In genomic region chr2:104805435-104805834, GRCm38 (mm10) we compare ENCODE assay signal across 20 mouse cellular contexts. TPM values are rescaled to one million over a fixed set of nuclear protein-coding genes. Genes with fewer than 3 reads are reported as not detected.
DNase-seq lines count a peak whose midpoint lies in the region; ATAC-seq and TF ChIP-seq lines count a peak whose summit lies in the region.
"Had no signal": no experiment of that assay in that cellular context is flagged by ENCODE, and none has a peak within 500 bp of the region (broad histone marks: within the 10 kb centered on the region; RNA-seq: fewer than 3 reads in every experiment).

No protein-coding gene starts in this region.

- TF ChIP-seq CTCF in CH12.LX (conservative IDR thresholded peaks at IDR 0.05 in 1 of 2, IDR thresholded peaks at IDR 0.05 in 1 of 2; ENCODE audit: low read depth in 2 of 2, low read length in 2 of 2): no peak

- in situ Hi-C loops in CH12.LX (cut with MboI; ENCODE audit: low pct_ligation_motif_present, low pct_unique_long_range_greater_than_20kb, low sequenced_read_pairs): no loop called here

- peaks cover 2% of the 10 kb centered on the region for H3K9me3 ChIP-seq in CH12.LX (replicated peaks; ENCODE audit: low read length)
- no peaks in the 10 kb centered on the region; the same call in 1 of the 2 replicates for H3K9me3 ChIP-seq in heart, embryonic 11.5 days (replicated peaks; ENCODE audit: control insufficient read depth, low read length)
- H3K9me3 ChIP-seq: embryonic facial prominence, embryonic 15.5 days; hindbrain, embryonic 13.5 days had no signal

- TF ChIP-seq POLR2A in CH12.LX (IDR thresholded peaks at IDR 0.05; ENCODE audit: low read depth, low read length): no peak

- WGBS in heart, embryonic 11.5 days (ENCODE audit: insufficient replicate concordance): 74% methylated on average over 1 of the region's 1 CpGs

- no peak for TF ChIP-seq RAD21 in CH12.LX (IDR thresholded peaks at IDR 0.05; ENCODE audit: low read depth, low read length)

- DNase-seq in heart, adult 11 months: peak; percentile 55
- DNase-seq in heart, adult 8-10 months (ENCODE audit: low spot score): no peak
- DNase-seq in CH12.LX (ENCODE audit: extremely low read depth): peak; percentile 29
- no peak for DNase-seq in adrenal gland, adult 2 months
- DNase-seq in frontal cortex, postnatal 14 days (ENCODE audit: low spot score in 2 of 2): no peak
- DNase-seq: adrenal gland, postnatal 14 days; cerebellum, adult 18-20 months; cerebellum, postnatal 10 days; embryo, embryonic 11 days; heart, postnatal 10 days; heart, postnatal 4 days had no signal

- H3K79me2 ChIP-seq in CH12.LX (replicated peaks; ENCODE audit: control insufficient read depth, extremely low read depth, insufficient read depth, poor library complexity, severe bottlenecking): peaks cover 32% of the 10 kb centered on the region

- no peak overlapping the region for H3K27ac ChIP-seq in CH12.LX (ENCODE audit: insufficient read depth, low read depth)
- H3K27ac ChIP-seq in heart, embryonic 11.5 days (ENCODE audit: low read depth, low read length): no peak overlapping the region
- H3K27ac ChIP-seq: embryonic facial prominence, embryonic 15.5 days; forebrain, embryonic 10.5 days; hindbrain, embryonic 13.5 days had no signal

- dilution Hi-C loops in CH12.LX (cut with MboI; ENCODE audit: extremely low pct_ligation_motif_present, extremely low pct_unique_long_range_greater_than_20kb, low sequenced_read_pairs): no loop called here

- H3K9ac ChIP-seq in CH12.LX (ENCODE audit: insufficient read depth, low read depth): no peak overlapping the region
- no peak overlapping the region for H3K9ac ChIP-seq in heart, embryonic 11.5 days (ENCODE audit: low read depth, low read length)
- H3K9ac ChIP-seq: embryonic facial prominence, embryonic 15.5 days; hindbrain, embryonic 13.5 days had no signal

- peaks cover 6 to 42% of the 10 kb centered on the region in 2 experiments; a peak in 3 of 4 replicates for H3K4me1 ChIP-seq in CH12.LX (ENCODE audit: control insufficient read depth in 1 of 2, insufficient read depth in 2 of 2)
- H3K4me1 ChIP-seq in heart, embryonic 11.5 days (ENCODE audit: control insufficient read depth, insufficient read depth, low read length): no peaks in the 10 kb centered on the region
- H3K4me1 ChIP-seq: embryonic facial prominence, embryonic 15.5 days; forebrain, embryonic 10.5 days; hindbrain, embryonic 13.5 days had no signal

- no peak overlapping the region for H3K4me2 ChIP-seq in CH12.LX (ENCODE audit: insufficient read depth, low read depth, poor library complexity, severe bottlenecking)
- no peak overlapping the region for H3K4me2 ChIP-seq in heart, embryonic 11.5 days
- H3K4me2 ChIP-seq: embryonic facial prominence, embryonic 15.5 days; hindbrain, embryonic 13.5 days had no signal

- no peak overlapping the region for H3K4me3 ChIP-seq in CH12.LX (replicated peaks in 1 of 3; ENCODE audit: low read depth in 2 of 3, low read length in 2 of 3, poor library complexity in 1 of 3)
- H3K4me3 ChIP-seq in heart, embryonic 11.5 days (ENCODE audit: low read depth, low read length): no peak overlapping the region
- H3K4me3 ChIP-seq: embryonic facial prominence, embryonic 15.5 days; erythroblast, embryonic 14.5 days; forebrain, embryonic 10.5 days; hindbrain, embryonic 13.5 days had no signal

- peaks cover 2 to 25% of the 10 kb centered on the region in 2 experiments for H3K36me3 ChIP-seq in CH12.LX (replicated peaks in 1 of 2; ENCODE audit: control insufficient read depth in 1 of 2, insufficient read depth in 1 of 2, low read length in 1 of 2)
- peaks cover 2% of the 10 kb centered on the region; the same call in 1 of the 2 replicates for H3K36me3 ChIP-seq in heart, embryonic 11.5 days (ENCODE audit: control insufficient read depth, insufficient read depth, low read length)
- H3K36me3 ChIP-seq: embryonic facial prominence, embryonic 15.5 days; hindbrain, embryonic 13.5 days had no signal

- ATAC-seq in common myeloid progenitor, adult 5-6 weeks (replicated peaks; ENCODE audit: low read depth, poor library complexity, severe bottlenecking): peak; percentile 94
- peak; percentile 91 for ATAC-seq in megakaryocyte progenitor cell, adult 5-6 weeks (replicated peaks; ENCODE audit: poor library complexity)
- no peak for ATAC-seq in heart, embryonic 11.5 days (replicated peaks; ENCODE audit: insufficient number of reproducible peaks, low FRiP score, low TSS enrichment)
- ATAC-seq: forebrain, embryonic 14.5 days; intestine, embryonic 16.5 days had no signal

- no peak for TF ChIP-seq EP300 in CH12.LX (IDR thresholded peaks at IDR 0.05; ENCODE audit: low read length)

- no peaks in the 10 kb centered on the region for H3K27me3 ChIP-seq in CH12.LX (replicated peaks)
- H3K27me3 ChIP-seq in heart, embryonic 11.5 days (ENCODE audit: control insufficient read depth, insufficient read depth, low read length): no peaks in the 10 kb centered on the region
- H3K27me3 ChIP-seq: embryonic facial prominence, embryonic 15.5 days; hindbrain, embryonic 13.5 days had no signal

TF ChIP-seq in CH12.LX, 34 proteins besides CTCF, POLR2A, EP300 and RAD21:
- no peak for TF ChIP-seq MYC (IDR thresholded peaks at IDR 0.05; ENCODE audit: low read depth, low read length)
- TF ChIP-seq ETS1 (conservative IDR thresholded peaks at IDR 0.05; ENCODE audit: low read depth, low read length): no peak
- no peak for TF ChIP-seq NRF1 (IDR thresholded peaks at IDR 0.05; ENCODE audit: low read depth, low read length)
- TF ChIP-seq ZC3H11A (IDR thresholded peaks at IDR 0.05; ENCODE audit: low read depth, low read length): no peak
- TF ChIP-seq RCOR1 (conservative IDR thresholded peaks at IDR 0.05; ENCODE audit: low read depth, low read length): no peak
- no peak for TF ChIP-seq E2F4 (IDR thresholded peaks at IDR 0.05; ENCODE audit: insufficient replicate concordance, low read depth, low read length)
- no peak for TF ChIP-seq UBTF (IDR thresholded peaks at IDR 0.05; ENCODE audit: low read depth, low read length)
- no peak for TF ChIP-seq ELF1 (IDR thresholded peaks at IDR 0.05; ENCODE audit: low read depth, low read length)
- no peak for TF ChIP-seq BHLHE40 (IDR thresholded peaks at IDR 0.05; ENCODE audit: low read depth, low read length)
- no peak for TF ChIP-seq HCFC1 (IDR thresholded peaks at IDR 0.05; ENCODE audit: low read depth, low read length)
- TF ChIP-seq TBP (conservative IDR thresholded peaks at IDR 0.05; ENCODE audit: low read depth, low read length): no peak
- TF ChIP-seq GABPA (IDR thresholded peaks at IDR 0.05; ENCODE audit: insufficient replicate concordance, low read depth, low read length): no peak

RNA-seq across cellular contexts. Expression of gene Qser1, which starts 11.1 kb away (rescaled TPM):
- total RNA-seq in heart, adult 8-10 months (2022): 10 to 100 TPM; 28.3 to 33.9 (median 31.1) TPM
- total RNA-seq in CH12.LX (2012; rRNA removed): 3.3 and 3.7 TPM in 2 replicates
- total RNA-seq in CH12.LX (2014; rRNA removed): 6.3 and 6.8 TPM in 2 replicates
- polyA plus RNA-seq in CH12.LX (2012; ENCODE audit: insufficient read length, low read depth): 9.5 and 10.2 TPM in 2 replicates
- total RNA-seq in common myeloid progenitor, adult 5-6 weeks (2017): 17.4 and 29.6 TPM in 2 replicates
- 50.9 and 56.0 TPM in 2 replicates for total RNA-seq in megakaryocyte progenitor cell, adult 5-6 weeks (2015)
- total RNA-seq in megakaryocyte progenitor cell, adult 5-6 weeks (2017): 8.7 and 12.7 TPM in 2 replicates
- total RNA-seq in adrenal gland, adult 2 months (2021): 10 to 100 TPM; 19.1 to 29.0 TPM
- polyA plus RNA-seq in adrenal gland, adult 2 months (2012; rRNA removed): 3.0 and 3.6 TPM in 2 replicates
- 10.8 and 12.4 TPM in 2 replicates for polyA plus RNA-seq in heart, embryonic 11.5 days (2014; fragmentation: Nextera tagmentation; extraction: Ambion mirVana)

RNA-seq across cellular contexts. Expression of gene Prrg4, which starts 44.2 kb away (rescaled TPM):
- 1 to 10 TPM in 2 of 4 experiments, under 1 TPM in 2; 0.65 to 1.4 (median 0.99) TPM for total RNA-seq in heart, adult 8-10 months (2022)
- total RNA-seq in CH12.LX (2012; rRNA removed) (18.3 and 21.0 TPM in 2 replicates), CH12.LX (2014; rRNA removed) (24.4 and 24.7 TPM in 2 replicates)
- 11.0 and 13.9 TPM in 2 replicates for polyA plus RNA-seq in CH12.LX (2012; ENCODE audit: insufficient read length, low read depth)
- total RNA-seq in common myeloid progenitor, adult 5-6 weeks (2017): 10.7 and 14.1 TPM in 2 replicates
- 1.1 and 1.4 TPM in 2 replicates for total RNA-seq in megakaryocyte progenitor cell, adult 5-6 weeks (2015)
- total RNA-seq in megakaryocyte progenitor cell, adult 5-6 weeks (2017): 4.1 and 4.8 TPM in 2 replicates
- 1 to 10 TPM; 4.1 to 9.6 TPM for total RNA-seq in adrenal gland, adult 2 months (2021)
- polyA plus RNA-seq in adrenal gland, adult 2 months (2012; rRNA removed): 1.1 and 1.3 TPM in 2 replicates
- 0.44 and 0.47 TPM in 2 replicates for polyA plus RNA-seq in heart, embryonic 11.5 days (2014; fragmentation: Nextera tagmentation; extraction: Ambion mirVana)
- polyA plus RNA-seq: erythroblast, embryonic 14.5 days had no signal

Comparison
In these comparisons a context has a peak if more than half of its experiments do, and no peak if none do; other contexts are left out.
1. DNase-seq: peak in heart, adult 11 months (single experiment) and CH12.LX (single experiment); none in heart, adult 8-10 months (single experiment), adrenal gland, adult 2 months (single experiment) and frontal cortex, postnatal 14 days (0 of 2).